Mouse (Mus musculus) spleen, embryonic (tissue): ENCODE data around the gene Wnt3a.
"Not testable (repeated sequence)": the region's sequence is repeated elsewhere in the genome, so short reads cannot be mapped to it uniquely, and the experiment has no call there.

ENCODE experiments used
- CTCF ChIA-PET: fragments of 350-600 bp; sonication (Branson Sonifier 250); formaldehyde crosslinking; loops from one replicate; lab custom pipeline; 2022; lab: Charles Lee

The Wnt3a gene

DNA sequence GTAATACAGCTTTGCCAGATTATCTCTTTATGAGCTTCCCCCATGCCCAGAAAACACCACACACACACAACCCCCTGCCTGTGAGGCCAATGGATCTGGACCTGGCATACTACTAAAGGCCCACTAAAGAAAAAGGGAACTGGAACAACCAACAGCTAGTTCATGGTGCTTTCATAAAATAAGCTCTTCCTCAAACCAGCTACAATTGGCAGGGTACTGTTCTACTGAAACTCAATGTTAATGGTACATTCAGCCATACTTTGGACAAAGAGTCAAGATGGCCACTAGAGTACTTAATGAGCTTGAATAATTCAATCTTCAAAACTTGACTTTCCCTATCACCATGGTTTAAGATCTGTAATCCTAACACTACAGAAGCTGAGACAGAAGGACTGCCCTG, 68.9 kb downstream of the Wnt3a start:
- CTCF ChIA-PET, result interaction anchor here (0.6 kb wide), 1 partner anchor 169 kb away, joined by 3 read pairs; no protein-coding TSS in a partner anchor

DNA sequence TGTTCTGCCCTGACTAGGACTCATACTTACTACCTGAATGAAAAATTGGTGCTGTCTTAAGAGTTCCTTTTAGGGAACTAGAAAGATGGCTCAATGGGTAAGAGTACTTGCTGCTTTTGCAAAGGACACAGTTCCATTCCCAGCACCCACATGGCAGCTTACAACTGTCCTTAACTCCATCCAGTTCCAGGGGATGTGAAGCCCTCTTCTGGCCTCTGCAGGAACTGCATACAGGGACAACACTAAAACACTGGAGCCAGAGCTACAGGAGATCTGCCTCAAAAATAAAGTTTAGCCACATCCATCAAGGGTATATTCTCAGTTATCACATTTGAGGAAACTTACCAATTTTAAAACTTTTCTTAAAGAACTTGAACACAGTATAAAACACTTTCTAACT, 71.5 kb downstream of the Wnt3a start:
- CTCF ChIA-PET, result interaction anchor here (0.6 to 1.4 kb wide), 2 partner anchors 9 to 1420 kb away, joined by 3 to 4 read pairs; no protein-coding TSS in a partner anchor

- CTCF ChIA-PET, result interaction anchor here (1.4 kb wide), 1 partner anchor 9 kb away, joined by 3 read pairs; no protein-coding TSS in a partner anchor
These were observed 72.1 kb downstream of the Wnt3a start for GRCm38 (mm10) chr11:59218389-59218998.

DNA sequence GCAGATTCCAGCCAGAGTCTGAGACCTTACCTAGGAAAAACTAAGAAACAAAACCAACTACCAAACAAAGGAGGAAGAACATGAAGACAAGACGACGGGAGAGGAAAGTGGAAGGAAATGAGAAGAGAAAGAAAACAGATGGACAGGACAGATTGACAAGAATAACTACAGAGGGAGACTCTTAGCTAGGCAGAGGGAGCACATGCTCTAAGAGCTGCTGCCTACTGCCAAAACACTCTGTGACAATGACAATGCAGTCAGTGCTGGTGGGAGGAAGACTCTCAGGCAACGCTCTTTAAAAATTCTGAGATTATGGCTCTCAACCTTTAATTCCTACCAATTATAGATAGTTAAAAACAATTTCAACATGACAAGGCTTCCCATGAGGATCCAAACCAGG, 73.6 kb downstream of the Wnt3a start:
- CTCF ChIA-PET, result interaction anchor here (1.8 kb wide), 1 partner anchor 52 kb away, joined by 4 read pairs; no protein-coding TSS in a partner anchor

DNA sequence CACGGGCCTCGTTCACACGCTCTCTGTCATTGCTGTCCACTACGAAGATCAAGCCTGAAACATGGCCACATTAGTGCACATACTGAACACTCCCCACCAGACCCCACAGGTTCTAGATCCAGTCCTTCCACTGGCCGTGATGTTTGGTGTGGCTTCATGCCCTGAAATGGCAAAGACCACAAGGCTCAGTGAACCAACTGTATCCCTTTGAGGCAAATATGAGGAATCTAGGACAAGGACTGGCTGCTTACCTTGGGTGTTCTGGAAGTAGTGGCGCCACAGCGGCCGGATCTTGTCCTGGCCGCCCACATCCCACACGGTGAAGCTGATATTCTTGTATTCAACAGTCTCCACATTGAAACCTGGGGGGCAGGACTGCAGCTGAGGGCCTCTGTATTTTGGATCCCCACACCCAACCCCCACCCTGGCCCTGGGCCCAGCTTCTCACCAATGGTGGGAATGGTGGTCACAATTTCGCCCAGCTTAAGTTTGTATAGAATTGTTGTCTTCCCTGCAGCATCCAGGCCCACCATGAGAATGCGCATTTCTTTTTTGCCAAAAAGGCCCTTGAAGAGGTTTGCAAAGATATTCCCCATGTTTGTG, 77.6 kb downstream of the Wnt3a start:
- CTCF ChIA-PET, result no interaction called here

DNA sequence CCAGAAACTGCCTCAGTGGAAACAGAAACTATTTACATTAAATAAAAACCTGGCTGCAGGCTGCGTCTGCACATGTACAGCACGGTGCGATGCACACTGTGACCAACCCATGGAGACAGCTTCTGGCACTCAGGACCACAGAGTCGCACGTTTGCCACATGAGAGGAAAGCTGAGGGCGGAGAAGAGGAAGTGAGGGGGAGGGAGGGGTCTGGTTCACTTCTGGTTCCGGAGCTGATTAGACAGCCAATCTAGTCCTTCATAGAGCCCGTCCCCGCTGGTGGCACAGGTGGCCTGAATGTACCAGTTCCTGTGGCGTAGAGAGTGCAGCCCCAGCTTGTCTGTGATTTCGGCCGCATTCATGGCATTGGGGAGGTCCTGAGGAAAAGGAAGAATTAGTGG, 78.2 kb downstream of the Wnt3a start:
- CTCF ChIA-PET, result not testable (repeated sequence)

- CTCF ChIA-PET, result not testable (repeated sequence)
These were observed 79.0 kb downstream of the Wnt3a start for GRCm38 (mm10) chr11:59211561-59211960.

GRCm38 (mm10) chr11:59210020-59210419, 80.5 kb downstream of the Wnt3a start:
- CTCF ChIA-PET, result interaction anchor here (0.8 to 1.6 kb wide), 2 partner anchors 9 to 14 kb away, joined by 3 to 5 read pairs; no protein-coding TSS in a partner anchor

DNA sequence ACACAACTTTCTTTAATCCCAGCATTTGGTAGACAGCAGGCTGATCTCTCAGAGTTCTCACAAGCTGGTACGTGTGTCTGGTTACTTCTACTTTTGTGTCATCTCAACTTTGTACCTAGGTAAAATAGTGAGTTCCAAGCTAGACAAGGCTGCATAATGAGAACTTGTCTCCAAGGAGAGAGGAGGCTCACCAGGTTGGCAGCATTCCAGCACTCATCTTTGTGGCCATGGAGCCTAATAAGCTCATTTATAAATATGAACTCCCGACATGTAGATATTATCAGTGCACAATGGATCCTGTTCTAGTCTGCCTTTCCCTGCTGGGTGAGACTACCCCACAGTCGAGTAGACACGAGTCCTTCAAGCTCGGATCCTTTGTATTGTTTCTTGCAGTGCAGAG, 81.0 kb downstream of the Wnt3a start:
- CTCF ChIA-PET, result interaction anchor here (0.8 to 1.6 kb wide), 2 partner anchors 10 to 15 kb away, joined by 3 to 5 read pairs; no protein-coding TSS in a partner anchor

DNA sequence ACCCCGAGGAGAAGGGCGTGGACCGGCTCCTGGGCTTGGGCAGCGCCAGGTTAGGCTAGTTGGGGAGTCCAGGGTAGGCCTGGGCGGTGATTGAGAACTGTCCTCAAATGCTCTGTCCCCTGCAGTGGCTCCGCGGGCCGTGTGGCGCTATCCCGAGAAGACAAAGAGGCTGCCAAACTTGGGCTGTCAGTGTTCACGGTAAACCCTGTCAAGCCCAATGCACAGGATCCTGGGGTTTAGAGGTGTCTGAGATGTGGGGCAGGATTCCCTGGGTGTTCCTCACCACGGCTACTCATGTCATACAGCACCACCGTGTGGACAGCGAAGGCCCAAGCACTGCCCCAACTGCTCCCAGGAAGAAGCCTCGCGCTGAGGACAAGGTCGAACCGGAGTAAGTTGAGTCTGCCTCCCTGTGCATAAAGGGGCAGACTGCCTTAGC, 81.5 kb downstream of the Wnt3a start:
- CTCF ChIA-PET, result interaction anchor here (1.6 kb wide), 1 partner anchor 15 kb away, joined by 5 read pairs; no protein-coding TSS in a partner anchor

GRCm38 (mm10) chr11:59208153-59208831, 82.3 kb downstream of the Wnt3a start, which contains the start of gene 2310033P09Rik:
Gene 2310033P09Rik, plus strand, starts transcription at chr11:59208321.
- CTCF ChIA-PET, result no interaction called here

GRCm38 (mm10) chr11:59202081-59202995, 88.2 kb downstream of the Wnt3a start, which contains the start of gene Mrpl55:
Gene Mrpl55, plus strand, starts transcription at chr11:59202486.
- CTCF ChIA-PET, result no interaction called here

DNA sequence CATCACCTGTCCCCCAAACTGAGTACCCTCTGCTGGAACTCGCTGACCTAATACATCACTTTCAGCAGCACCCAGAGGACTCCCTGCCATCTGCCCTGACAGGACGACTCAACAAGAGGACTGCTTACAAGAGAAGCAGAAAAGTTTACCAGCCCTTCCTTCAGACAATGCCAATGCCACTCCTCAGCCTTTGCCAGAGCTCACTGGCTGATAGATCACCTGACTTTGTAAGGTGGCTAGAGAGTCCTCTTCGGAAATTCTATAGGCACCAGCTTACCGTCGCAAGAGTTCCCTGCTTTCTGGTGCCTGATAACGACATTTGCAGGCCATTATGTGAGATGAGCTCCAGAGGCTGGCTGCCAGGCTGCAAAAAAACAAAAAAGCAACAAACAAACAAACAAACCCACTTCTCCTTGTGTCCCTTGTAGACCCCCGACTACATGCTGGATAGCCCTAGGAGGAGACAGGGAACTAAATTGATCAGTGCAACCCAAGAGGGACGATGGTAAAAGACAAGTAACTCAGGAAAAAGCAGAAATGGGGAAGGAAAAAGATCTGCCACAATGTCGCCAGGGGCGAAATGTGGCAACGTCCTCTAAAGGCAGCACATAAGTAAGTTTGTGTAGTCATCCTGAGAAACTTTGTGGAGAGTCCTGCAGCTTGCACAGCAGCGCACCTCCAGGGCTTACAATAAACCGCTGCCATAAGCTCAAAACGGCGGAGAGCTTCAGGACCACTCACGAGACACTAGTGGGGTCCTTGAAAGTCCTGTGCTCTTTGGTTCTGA, 89.1 kb downstream of the Wnt3a start:
- CTCF ChIA-PET, result no interaction called here
